Mouse (Mus musculus): ENCODE data around the gene Armc3. TPM values are rescaled to one million over a fixed set of nuclear protein-coding genes. Genes with fewer than 3 reads are reported as not detected.
A peak's percentile ranks its signal among the peaks of the same experiment; 100 is the strongest.

The Armc3 gene
- total RNA-seq (2021): under 1 TPM; 0.09 to 0.12 TPM
- long read RNA-seq, experiment 1, partial matches to known transcripts: 0 of 3 reads
- long read RNA-seq, experiment 1, other reads (novel, unspliced or antisense): 3 of 3 reads
- long read RNA-seq, experiment 2, partial matches to known transcripts: 0 of 4 reads
- long read RNA-seq, experiment 2, other reads (novel, unspliced or antisense): 4 of 4 reads

DNA sequence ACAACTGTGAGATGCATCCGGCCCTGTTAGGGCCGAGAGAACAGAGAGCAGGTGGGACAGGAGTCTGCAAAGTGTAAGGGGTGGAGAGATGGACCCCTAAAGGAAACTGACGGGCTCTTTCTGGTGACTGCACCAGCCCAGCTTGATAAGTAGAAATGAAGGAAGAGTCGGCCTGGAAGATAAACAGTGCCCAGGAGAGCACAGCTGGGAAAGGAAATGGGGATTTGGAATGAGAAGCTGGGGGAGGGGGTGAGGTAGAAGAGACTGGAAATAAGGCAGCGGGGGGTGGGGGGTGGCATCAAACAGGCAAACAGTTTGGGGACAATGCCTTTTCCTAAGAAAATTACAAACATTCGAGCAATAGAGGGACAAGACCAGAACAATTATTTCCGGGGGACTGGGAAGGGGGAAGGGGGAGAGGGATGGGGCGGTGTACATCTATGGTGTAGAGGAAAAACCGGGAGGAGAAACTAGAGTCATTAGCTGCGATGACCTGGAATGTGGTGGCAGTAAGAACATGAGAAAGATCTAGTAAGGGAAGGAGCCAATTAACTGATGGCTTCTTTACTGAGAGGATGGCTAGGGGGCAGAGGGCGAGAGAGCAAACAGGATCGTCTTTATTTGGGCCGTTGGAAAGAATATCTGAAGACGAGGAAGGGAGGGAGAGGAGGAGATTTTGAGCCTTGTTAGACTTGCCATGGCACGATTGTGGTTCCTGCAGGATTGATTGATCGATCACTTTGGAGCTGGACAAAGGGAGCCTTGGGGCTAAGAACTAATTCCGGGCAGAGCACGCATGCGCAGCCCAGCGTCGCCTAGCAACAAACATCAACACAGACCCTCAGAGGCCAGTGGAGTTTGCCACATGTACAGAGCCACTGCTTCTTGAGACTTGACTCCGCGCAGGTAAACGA, at the start of gene Armc3:
Armc3 (plus strand) TSS at position 851 of the 914 bp plus-strand sequence.
- peak; percentile 49 for DNase-seq

DNA sequence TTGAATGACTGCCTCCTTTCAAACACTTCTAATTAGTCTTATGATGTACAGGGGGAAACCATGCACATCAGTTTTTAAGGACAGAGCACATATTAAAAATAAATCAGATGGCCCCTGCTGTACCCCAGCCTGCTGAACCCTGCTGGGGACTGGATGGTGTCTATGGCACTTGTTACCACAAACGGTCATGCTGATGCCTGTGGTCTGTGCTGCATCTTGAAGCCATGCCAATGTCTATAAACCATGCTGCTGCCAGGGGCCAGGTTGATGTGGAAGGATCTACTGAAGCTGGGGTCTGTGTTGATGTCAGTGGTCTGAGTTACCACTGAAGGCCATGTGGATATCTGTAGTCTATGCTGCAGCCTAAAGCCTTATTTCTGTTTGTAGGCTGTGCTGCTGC, 46.4 kb upstream of the Armc3 start:
- DNase-seq: no peak

DNA sequence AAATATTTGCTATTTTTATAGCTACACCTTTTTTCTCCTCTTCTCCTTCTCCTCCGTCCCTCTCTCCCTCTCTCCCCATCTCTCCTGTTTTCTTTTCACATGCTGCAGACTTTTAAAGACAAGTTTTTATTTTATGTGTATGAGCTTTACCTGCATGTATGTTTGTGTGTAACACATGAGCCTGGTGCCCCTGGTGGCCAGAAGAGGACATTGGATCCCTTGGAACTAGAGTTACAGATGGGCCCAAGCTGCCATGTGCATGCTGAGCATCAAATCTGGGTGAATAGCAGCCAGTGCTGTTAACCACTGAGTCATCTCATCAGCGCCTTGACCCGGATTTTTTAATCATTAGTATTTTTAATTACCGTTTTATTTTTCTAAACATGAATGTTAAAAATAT, 42.9 kb upstream of the Armc3 start:
- peak; percentile 16 for DNase-seq

DNA sequence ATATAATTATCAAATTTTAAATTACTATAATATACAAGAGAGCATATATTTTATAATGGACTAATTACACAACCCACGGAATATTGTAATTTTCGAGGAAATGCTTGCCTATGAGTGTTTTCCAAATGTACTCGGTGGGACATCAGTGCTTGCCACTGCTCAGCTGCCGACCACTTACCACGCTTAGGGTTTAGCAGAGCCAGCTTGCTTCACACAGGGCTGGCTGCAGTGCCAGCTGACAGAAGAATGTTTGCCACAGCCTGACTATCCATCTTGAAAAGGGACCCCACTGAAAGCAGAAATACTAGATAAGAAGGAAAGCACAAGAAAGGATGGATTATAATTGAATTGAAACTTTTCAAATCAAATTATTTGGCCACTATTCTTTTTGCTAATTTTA, 39.6 kb upstream of the Armc3 start:
- no peak for DNase-seq

DNA sequence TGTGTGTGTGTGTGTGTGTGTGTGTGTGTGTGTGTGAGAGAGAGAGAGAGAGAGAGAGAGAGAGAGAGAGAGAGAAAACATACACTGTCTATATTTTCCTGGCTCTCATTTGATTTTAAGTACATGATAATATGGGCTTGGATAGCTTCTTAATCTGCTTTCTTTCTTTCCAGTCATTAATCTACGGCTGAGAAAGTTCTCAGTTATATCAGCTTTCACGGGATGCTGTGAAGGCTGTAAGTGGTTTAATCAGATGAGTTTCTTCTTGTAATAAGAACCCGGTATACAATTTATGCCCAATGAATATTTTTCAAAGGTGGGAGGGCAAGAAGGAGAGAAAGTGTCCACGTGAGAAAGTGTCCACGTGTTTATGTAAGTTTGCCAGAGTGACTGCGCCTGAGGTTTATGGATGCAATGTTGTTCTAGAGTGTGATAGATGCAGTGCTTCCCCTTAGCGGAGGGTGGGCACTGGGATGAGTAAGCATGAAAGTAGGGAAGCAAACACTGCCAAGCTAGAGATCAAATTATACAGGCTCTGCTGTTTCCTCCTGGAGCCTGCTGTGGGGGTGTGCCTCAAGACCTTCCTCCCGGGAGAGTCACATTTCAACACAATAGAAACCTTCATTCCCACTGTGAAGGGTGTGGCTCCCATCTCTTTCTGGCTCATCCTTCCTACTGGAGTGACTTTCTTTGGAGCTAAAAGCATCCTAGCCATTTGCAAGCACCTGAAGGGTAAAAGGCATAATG, 38.6 kb upstream of the Armc3 start:
- no peak for DNase-seq

DNA sequence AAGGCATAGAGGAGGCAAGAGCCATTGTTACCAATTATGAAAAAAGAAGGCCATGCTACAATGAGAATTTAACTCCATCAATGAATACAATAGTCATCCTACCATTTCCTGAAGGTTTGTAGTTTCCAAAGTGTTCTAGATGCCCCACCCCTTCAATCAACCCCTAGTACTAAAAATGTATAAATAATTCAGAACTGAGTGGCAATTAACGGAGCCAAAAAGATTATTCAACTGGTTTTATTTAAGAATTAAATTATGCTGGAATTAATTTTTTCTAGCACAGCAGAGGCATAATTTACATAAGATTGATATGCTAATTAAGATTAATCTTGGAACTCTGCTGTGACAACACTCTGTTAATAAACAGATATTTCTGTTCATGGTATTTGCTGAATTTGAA, 34.9 kb upstream of the Armc3 start:
- no peak for DNase-seq

DNA sequence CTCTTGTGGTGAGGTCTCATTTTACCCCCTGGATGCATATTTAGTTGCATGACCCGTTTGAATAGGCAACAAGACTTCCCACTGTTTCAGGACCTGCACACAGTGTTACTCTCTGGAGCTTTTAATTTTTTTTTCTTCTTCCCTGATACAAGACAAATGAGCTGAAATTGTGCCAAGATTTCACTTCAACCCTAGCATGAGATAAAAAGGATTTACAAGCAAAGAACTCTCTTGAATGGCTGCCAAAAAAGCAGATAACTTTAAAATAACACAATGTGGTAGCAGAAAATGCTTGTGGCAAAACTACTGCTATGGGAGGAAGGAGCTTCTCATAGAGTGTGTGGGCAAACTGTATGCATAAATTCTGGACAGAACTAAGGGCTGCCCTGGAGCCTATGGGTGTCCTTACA, 22.3 kb upstream of the Armc3 start:
- DNase-seq: no peak

DNA sequence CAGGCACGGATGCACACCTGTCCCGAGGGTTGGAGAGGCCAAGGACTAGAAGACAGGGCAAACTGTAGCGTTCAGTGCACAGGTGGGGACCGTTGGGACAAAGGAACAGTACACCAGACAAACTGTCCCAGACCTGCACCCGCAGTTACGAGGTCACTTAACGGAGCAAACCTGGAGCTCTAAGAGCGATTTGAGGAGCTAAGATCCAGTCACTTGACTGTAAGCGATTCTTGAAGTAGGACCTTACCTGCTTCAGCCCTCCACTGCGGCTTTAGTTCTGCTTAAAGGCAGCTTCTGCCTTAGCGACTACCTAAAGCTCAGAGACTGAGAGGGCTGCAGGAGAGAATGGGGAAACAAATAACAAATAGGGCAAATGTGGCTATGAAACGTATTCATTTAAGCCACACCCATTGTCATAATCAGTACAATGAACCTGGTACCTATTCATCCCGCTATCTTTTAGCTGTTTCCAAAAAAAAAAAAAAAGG, 308 bp downstream of the Armc3 start:
- DNase-seq: no peak

DNA sequence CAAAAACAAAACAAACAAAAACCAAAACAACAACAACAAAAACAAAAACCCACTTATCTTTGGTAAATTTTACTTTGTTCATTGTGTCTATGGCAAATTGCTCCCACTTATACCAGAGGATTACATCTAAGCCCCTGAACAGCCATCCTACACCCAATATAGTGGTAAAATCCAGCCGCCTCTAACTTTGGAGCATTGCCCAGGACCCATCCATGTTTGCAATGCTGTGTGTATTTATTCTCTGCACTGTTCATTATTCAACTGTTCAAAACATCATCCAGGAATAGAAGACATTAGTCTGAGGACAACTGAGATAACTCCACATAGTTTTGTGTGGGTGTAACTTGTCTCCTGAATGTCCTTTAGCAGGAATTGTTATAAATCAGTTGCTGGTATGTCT, 1.0 kb downstream of the Armc3 start:
- no peak for DNase-seq

DNA sequence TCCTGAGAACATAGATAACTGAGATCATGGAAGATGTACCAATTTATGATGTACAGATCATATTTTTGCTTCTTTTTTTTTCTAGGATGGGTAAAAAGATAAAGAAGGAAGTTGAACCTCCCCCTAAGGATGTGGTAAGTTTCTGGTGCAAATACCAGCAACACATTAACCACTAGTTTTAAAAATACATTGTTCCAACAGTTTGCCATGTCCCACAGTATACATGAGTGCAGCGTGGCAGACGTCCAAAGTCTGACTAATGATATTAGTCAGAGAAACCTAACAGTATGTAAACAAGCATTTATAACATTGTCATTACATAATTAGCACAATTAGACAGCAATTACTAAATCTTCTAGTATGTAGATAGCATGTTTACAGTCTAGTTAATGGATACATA, 2.6 kb downstream of the Armc3 start:
- no peak for DNase-seq

DNA sequence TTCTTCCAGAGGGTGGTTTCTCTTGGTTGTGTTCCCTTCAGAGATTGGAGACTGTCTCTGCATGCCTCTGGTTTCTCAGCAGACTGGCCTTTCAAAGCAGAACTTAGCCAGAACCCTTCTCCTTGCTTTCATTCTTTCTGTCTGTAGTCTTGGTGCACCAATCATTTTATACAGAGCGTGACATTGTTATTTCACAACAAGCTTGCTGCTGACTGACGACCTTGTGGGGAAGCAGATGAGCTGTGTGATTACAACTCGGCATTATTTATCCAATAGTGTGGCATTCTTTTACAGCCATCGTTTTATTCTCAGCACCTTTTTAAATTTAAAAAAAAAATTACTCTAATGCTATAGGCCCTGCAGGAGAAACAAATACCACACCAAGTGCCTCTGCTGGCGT, 35.2 kb downstream of the Armc3 start:
- DNase-seq: no peak

DNA sequence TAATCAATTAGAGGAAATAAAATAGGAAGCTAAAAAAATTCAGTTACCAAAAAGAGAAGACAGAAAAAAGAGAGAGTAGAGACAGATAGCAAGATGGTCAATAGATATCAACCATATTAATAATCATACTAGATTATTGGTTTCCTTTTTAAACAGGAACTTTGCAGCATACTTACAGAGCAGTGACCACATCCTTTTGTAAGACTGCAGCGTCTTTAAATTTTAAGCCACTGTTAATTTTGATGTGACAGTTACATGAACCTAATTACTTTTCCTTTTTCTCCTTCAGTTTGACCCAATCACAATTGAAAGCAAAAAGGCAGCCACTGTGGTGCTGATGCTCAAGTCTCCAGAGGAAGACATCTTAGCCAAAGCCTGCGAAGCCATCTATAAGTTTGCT, 36.1 kb downstream of the Armc3 start:
- no peak for DNase-seq

DNA sequence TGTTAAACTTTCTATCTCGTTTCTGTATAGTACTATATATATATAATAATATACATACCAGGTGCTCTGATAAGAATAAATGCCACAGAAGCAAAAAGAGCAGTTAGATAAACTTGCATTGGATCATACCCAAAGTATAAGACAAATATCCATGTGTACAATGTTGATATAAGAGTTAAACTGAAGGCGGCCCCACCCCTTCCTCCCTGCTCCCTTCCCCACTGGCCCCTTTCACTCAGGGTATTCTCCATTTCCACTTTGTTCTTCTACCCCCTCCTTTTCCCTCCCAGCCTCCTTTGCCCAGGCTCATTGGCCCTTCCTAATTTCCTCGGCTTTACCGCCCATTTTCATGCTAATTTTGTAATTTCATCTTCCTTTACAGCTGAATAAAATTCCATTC, 36.5 kb downstream of the Armc3 start:
- DNase-seq: no peak

DNA sequence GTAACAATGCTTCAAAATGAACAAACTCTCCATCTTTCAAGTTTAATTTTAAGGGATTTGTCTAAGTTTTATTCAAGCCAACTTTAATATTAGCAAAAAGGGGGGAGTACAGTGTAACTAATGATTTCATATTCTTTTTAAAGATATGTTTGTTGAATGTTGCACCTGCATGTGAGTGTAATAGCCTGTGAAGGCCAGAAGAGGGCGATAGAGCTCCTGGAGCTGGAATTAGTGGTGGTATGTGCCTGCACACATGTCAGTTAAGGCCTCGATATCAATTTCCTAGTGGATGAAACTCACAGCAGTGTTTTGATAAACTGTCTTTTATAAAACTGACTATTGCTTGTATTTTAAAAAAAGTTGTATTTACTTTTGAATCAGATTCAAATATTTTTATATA, 39.7 kb downstream of the Armc3 start:
- no peak for DNase-seq

DNA sequence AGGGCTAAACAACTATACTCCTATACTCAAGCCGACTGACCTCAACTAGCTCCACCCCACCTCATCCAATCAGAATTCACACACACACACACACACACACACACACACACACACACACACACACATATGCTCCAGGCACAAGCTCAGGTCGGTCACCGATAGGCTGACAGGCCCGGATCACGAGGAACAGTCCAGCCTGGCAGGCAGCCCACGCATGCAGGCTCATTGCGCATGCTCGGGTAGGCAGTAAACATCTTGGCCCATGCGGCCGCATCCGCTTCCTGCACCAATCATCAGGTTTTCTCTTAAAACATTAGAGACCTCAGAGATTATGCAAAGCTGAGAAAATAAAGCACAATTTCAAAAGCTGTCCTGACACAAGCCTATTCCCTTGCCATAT, 50.5 kb downstream of the Armc3 start:
- DNase-seq: no peak

DNA sequence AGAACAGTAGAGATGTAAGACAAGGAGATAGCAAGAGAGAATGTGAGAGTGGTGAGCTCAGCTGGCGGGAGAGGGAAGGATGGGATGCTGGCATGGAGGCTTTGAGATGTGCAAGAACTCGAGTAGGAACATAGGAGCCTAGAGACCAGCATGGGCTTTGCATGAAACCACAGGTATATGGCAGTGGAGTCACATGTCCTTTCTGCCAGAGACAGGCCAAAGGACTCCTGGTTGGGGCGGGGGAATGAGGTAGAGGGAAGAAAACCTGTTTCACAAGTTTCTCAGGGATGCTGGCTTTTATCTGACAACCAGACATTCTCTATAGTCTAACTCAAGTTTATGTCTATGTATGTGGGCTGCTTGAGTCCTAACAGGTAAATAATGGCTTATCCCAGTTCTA, 55.9 kb downstream of the Armc3 start:
- DNase-seq: no peak

DNA sequence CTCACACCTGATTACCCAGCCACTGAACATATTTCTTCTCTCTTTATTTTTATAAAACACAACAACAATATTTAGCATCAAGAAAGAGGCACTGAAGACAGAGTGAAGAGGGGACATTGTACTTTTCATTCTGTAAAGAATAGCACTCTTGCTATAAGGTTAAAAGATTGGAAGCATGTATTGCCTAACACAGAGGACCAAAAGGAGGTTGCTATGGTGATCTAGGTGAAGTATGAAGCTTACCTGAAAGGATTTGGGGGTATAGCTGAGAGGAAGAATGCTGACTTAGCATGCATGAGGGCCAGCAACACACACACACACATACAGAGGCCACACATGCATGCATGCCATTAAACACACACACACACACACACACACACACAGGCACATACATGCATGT, 58.2 kb downstream of the Armc3 start:
- no peak for DNase-seq

DNA sequence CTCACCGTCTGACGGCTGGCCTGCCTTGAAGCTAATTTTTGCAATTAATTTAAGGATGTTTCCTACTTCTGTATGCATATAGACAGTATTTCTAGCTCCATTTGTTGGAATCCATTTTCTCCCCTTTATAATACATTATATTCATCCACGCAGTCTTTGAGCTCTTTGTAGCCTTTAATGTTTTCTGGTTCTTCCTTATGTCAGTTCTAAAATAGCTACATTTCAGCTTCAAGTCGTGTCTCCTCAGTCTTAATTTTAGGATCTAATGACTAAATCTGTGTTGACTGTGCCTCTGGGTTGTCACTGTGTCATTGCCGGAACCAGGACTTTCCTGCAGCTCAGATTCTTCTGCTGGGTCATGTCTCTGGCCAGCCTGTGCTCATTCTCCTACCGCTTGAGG, 61.3 kb downstream of the Armc3 start:
- DNase-seq: no peak

DNA sequence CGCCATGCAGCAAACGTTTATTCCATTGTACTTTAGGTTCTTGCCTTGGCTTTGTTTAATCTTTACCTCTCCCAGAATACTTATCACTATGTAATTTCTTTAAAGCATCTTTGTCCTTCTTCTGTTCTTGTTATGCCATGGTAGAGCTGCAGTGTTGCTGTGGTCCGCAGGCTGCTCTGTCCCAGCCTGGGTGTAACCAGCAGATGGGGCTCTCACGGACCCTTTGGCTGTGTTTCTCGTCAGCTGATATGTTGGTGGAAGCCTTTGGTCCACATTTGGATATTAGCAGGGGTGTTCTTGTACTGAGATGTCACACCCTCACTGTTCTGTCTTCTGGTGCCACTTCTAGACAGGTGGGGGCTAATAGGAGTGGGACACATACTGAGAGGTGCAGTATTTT, 64.3 kb downstream of the Armc3 start:
- DNase-seq: no peak

DNA sequence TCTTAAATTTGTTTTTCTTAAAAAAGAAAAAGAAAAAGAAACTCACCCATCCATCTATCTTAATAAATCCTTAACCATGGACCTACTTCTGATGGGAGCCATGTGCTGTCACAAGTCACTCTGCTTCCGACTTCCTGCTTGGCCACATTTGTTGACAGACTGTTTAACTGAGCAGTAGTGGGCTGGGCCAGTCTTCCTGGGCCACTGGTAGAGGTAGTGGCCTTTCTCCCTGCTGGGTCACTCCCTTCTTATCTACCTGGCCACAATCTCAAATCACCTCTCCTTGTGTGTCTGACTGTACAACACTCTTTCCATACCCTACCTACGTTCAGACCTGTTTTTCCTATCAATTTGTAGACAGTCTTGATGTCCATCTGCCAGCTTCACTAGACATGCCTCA, 66.7 kb downstream of the Armc3 start:
- DNase-seq: no peak

DNA sequence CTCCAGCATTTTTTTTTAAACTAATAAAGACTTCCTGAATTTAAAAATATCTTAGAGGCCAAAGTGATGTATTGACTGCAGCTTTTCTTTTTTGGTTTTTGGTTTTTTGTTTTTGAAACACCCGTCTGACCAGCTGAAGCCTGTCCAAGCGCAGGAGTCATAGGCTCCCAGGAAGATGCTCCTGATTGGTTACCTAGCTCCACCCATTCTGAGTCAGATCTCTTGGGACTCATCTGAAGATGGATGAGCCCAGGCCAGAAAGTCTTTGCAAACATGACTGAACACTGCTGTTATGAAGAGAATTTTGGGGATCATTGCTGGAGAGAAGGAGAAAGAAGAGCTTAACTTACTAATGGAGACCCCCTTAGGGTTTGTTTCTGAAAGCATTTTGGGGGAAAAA, 68.3 kb downstream of the Armc3 start:
- no peak for DNase-seq

DNA sequence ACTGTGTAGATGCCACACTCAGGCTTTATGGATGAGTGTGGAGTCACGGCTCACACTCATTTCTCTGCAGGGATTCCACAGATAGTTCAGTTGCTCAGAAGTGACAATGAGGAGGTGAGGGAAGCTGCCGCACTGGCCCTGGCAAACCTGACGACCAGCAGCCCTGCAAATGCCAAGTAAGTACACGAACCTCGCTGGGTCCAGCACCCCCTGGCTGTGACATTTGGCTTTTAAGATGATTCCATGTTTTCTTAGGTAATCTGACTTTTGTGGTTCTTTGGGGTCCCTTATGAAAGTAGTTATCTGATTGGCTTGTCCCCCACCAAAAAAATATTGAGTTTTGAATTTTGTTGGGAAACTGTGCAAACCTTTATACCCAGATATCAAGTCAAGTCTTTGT, 70.9 kb downstream of the Armc3 start:
- DNase-seq: peak; percentile 6

DNA sequence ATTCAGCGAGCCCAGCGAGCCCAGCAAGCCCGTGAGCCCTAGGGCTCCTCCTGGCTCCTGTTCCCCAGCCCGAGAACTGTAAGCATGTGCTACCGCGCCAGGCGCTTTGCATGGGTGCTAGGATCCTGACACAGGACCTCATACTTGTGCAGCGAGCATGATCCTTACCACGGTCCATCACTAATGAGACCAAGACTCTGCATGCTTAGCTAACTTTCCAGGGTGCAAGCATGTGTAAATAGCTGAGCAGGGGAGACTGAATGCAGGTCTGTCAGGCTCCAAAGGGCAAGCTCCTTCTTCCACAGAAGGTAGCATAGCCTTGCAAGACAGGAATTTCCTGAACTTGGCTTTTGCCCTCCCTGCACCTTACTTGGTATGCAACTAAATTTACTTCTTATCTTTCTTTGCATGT, 71.6 kb downstream of the Armc3 start:
- DNase-seq: no peak

All from adrenal gland, postnatal 10 days (tissue).